Mouse (Mus musculus) left cerebral cortex, adult 2 months (tissue): ENCODE results near the gene Diras1. TPM values are rescaled to one million over a fixed set of nuclear protein-coding genes. Genes with fewer than 3 reads are reported as not detected.

Source experiments
- DNase-seq, 2 experiments: peaks; one replicate each; pipeline ENCODE4 v3.0.0; 2021 to 2022; ENCODE audit warnings: low spot score in 2 of 2, mixed read lengths in 1 of 2; ENCODE audit errors: extremely low spot score in 1 of 2
- H3K27ac ChIP-seq: fragments of 200-600 bp; 2 replicates; pipeline ENCODE4 v1.8.1; 2022
- H3K4me3 ChIP-seq: fragments of 200-600 bp; 2 replicates; pipeline ENCODE4 v1.8.1; 2022
- CTCF ChIP-seq: fragments of 200-600 bp; IDR thresholded peaks from 2 replicates; pipeline ENCODE4 v1.8.1; 2022; ENCODE audit warnings: antibody characterized with exemption, mild to moderate bottlenecking, moderate library complexity
- intact Hi-C: fragments of 180-260 bp; cut with DNase I; formaldehyde crosslinking; loops from one replicate; pipeline ENCODE4 v1.15.1; 2025
- total RNA-seq, 2 experiments: library from RNA; stranded (reverse); gene quantifications; 2 replicates each; pipeline ENCODE4 v1.2.3; 2021

Gene Diras1
- total RNA-seq, 2 experiments from 2014 or later, result 100 to 116 TPM

GRCm38 (mm10) chr10:81026857-81027256, 1.4 kb upstream of the Diras1 start:
- TF ChIP-seq CTCF, result no peak
- peak overlapping the region; percentile 66 for H3K27ac ChIP-seq
- DNase-seq, result no peak
- intact Hi-C loops, result no loop called here
- no peak overlapping the region for H3K4me3 ChIP-seq

- Histone ChIP-seq H3K4me3 (peak overlapping the region; percentile 57), H3K27ac (peak overlapping the region; percentile 92)
- TF ChIP-seq CTCF, result no peak
- intact Hi-C loops, result no loop called here
- peak in 1 of 2 experiments; percentile 45 for DNase-seq
These were observed 328 bp downstream of the Diras1 start for GRCm38 (mm10) chr10:81025047-81025621.

DNA sequence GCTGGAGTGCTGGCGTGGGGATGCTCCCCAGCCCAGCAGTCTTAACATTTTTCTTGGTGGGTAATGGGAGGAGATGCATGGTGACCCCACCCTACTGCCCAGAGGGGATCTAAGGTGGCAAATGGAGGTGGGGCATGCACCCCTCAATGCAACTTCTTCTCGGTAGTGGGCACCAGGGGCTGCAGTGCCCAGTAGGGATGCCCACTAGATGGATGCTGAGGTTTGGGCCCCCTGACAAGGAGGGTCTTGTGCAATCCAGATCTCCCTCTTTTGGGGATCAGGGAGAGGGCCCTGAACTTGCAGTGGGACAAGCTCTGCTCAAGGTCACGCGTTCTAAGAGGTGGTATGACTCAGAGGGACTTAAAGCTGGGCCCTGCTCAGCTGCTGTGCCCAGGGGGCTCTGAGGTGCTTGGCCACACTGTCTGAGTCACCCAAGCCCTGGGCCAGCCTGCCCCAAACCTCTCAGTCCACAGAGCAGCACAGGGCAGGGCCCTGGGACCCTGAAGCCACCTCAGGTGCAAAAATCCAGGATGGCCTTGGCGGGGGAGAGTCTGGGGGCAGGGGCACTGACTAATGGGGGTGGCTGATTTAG, 1.0 kb downstream of the Diras1 start:
- peak overlapping the region; percentile 92 for H3K27ac ChIP-seq
- no peak for DNase-seq
- peak overlapping the region; percentile 57 for H3K4me3 ChIP-seq
- intact Hi-C loops, result no loop called here
- no peak for TF ChIP-seq CTCF

DNA sequence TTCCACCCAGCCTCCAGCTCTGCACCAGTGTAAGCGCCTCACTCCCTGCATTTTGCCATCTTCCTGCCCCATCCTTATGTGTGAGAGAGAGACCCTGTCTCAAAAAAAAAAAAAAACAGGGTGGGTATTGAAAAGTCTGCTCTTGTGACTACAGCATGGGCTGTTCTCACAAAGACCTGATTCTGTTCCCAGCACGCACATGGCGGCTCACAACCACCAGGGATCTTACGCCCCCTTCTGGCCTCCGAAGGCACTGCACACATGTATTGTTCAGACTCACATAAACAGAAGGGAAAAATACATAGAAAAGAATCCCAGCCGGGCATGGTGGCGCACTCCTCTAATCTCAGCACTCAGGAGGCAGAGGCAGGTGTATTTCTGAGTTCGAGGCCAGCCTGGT, 2.7 kb downstream of the Diras1 start:
- DNase-seq, result no peak

GRCm38 (mm10) chr10:81021547-81022110, 3.8 kb downstream of the Diras1 start:
- no peak for DNase-seq
- peak overlapping the region; percentile 55 for H3K27ac ChIP-seq
- H3K4me3 ChIP-seq, result peak overlapping the region; percentile 17; the same call in 1 of the 2 replicates
- no peak for TF ChIP-seq CTCF
- intact Hi-C loops, result no loop called here

More for the DNA sequence above, 2.7 kb downstream of the Diras1 start:
- peak overlapping the region; percentile 55; the same call in 1 of the 2 replicates for H3K27ac ChIP-seq
- peak; percentile 43 for TF ChIP-seq CTCF
- intact Hi-C loops, result no loop called here
- H3K4me3 ChIP-seq, result no peak overlapping the region

GRCm38 (mm10) chr10:81020207-81020606, 5.3 kb downstream of the Diras1 start:
- no peak for DNase-seq
- H3K27ac ChIP-seq, result no peak overlapping the region
- H3K4me3 ChIP-seq, result no peak overlapping the region
- no peak for TF ChIP-seq CTCF
- intact Hi-C loops, result no loop called here

DNA sequence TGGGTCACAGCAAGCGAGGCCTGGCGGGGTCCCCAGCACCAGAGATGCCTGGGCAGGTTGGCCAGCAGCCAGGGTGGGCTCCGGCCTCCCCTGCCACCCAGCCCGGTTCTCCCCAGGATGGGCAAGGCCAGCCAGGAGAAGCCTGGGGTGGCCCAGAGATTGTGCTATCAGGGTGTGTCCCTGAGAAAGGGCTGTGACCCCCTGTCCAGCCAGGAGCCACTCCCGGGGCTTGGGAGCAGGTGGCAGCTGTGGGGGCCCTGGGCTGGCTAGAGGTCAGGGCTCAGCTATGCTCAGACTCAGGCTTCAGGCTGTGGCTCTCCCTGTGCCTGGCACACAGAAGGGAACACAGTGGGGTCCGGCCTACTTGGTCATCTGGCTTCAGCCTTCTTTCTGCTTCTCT, 5.8 kb downstream of the Diras1 start:
- DNase-seq, result no peak
- Histone ChIP-seq H3K4me3 (no peak overlapping the region), H3K27ac (peak overlapping the region; percentile 34; the same call in 1 of the 2 replicates)
- TF ChIP-seq CTCF, result no peak
- intact Hi-C loops, result no loop called here

GRCm38 (mm10) chr10:81018326-81018725, 7.1 kb downstream of the Diras1 start:
- TF ChIP-seq CTCF, result no peak
- DNase-seq, result no peak
- H3K4me3 ChIP-seq, result no peak overlapping the region
- no peak overlapping the region for H3K27ac ChIP-seq
- intact Hi-C loops, result no loop called here

DNA sequence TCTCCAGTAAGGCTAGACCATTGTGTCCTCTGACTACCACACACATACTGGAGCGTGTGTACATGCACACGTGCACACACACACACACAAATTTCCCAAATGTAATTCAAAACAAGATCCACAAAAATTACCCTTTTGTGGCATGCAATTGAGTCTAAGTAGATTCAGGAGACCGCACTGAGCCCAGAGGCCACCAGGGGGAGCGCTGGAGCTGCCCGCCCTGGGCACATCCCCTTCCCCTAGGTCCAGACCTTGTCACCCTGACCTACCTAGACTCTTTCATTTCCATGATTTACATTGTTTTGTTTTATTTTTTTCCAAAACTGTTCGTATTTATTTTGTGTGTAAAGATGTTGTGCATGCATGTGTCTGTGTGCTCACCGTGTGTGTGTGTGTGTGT, 8.8 kb downstream of the Diras1 start:
- DNase-seq, result peak in 1 of 2 experiments; percentile 65
- no peak overlapping the region for H3K4me3 ChIP-seq

DNA sequence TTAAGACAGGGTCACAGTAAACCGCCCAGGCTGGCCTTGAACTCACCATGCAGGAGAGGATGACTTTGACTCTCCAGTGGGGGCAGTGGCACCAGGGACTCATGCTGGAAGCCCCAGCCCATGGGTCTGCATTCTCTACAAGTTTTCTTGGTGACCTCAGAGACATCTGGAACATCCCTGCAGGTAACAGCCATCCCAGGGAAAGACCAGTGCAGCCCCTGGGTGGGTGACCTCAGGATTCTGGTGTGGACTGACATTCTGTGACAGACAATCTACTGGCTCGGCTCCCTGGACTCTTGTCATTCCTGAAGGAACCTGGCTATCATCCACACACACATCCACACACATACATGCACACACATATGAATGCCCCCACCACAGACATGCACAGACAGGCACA, 9.8 kb downstream of the Diras1 start:
- intact Hi-C loops, result no loop called here
- Histone ChIP-seq H3K27ac (no peak overlapping the region), H3K4me3 (no peak overlapping the region)
- no peak for DNase-seq
- TF ChIP-seq CTCF, result no peak

More for the DNA sequence above, 8.8 kb downstream of the Diras1 start:
- H3K27ac ChIP-seq, result no peak overlapping the region
- peak; percentile 95 for TF ChIP-seq CTCF
- intact Hi-C loops, result no loop called here

DNA sequence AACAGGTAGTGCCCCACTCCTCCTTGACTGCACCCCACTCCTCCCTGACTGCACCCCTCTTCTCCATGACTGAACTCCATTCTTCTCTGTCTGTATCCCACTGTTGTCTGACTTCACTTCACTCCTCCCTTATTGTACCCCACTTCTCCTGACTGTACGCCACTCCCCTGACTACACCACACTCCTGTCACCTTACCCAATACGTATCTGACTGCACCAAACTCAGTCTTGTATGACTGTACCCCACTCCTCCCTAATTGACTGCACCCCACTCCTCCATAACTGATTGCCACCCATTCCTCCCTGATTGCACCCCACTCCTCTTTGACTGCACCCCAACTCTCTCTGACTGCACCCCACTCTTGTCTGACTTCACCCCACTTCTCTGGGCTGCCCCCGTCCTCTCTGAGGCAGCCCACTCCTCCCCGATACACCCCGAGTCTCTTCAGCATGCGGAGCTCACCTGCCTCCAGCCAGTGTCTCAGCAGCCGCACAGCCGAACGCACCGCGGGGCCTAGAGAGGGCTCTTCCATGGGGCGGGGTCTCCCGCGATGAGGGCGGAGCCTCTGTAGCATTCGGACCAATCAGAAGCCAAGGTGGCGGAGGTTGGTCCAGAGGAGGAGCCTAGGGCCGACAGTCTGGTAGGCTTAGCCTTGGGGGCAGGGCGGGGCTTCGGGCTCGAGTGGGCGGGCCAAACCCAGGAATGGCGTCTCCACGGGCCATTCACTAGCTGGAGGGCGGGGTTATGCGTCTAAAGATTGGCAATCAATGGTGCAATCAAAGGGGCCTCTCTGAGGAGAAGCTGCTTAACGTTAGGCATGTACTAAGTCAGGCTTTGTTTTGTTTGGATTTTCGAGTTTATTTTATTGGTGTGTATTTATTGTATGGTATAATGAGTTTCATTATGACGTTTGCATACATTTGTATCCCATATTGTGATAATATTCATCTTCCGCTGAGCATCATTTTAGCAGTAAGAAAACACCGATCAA, 10.8 kb downstream of the Diras1 start, which contains the start of gene Gng7:
Gng7 (minus strand) TSS at position 553 of the 992 bp plus-strand sequence.
- 0 out of 2 replicates have a peak within 1 kb of the TSS, but pooled peaks have one; percentile 28 for H3K27ac ChIP-seq
- intact Hi-C loops, result no loop called here
- no peak for TF ChIP-seq CTCF
- peak within 1 kb of the TSS; percentile 40 for H3K4me3 ChIP-seq
- DNase-seq, result peak; percentile 93 to 98
